Mouse (Mus musculus) heart, adult 2 months (tissue): ENCODE data around the gene Esyt1. TPM values are rescaled to one million over a fixed set of nuclear protein-coding genes. Genes with fewer than 3 reads are reported as not detected.
"Not testable (repeated sequence)": the region's sequence is repeated elsewhere in the genome, so short reads cannot be mapped to it uniquely, and the experiment has no call there.

Experiments
- DNase-seq, 2 experiments: peaks; one replicate each; pipeline ENCODE4 v3.0.0; 2021
- H3K27ac ChIP-seq: fragments of 200-600 bp; 2 replicates; pipeline ENCODE4 v1.8.1; 2022
- H3K27me3 ChIP-seq: fragments of 200-500 bp; 2 replicates; pipeline ENCODE4 v1.6.1; 2012; ENCODE audit warnings: mild to moderate bottlenecking, low read length, inconsistent platforms, mixed read lengths; ENCODE audit not compliant: control insufficient read depth, insufficient read depth
- H3K36me3 ChIP-seq: fragments of 200-500 bp; 2 replicates; pipeline ENCODE4 v1.6.1; 2012; ENCODE audit warnings: low read length, inconsistent platforms; ENCODE audit not compliant: control insufficient read depth, insufficient read depth
- H3K4me1 ChIP-seq: fragments of 200-500 bp; 2 replicates; pipeline ENCODE4 v1.6.1; 2011; ENCODE audit warnings: low read length; ENCODE audit not compliant: control insufficient read depth, insufficient read depth
- H3K4me3 ChIP-seq: fragments of 200-600 bp; 2 replicates; pipeline ENCODE4 v1.8.1; 2022
- H3K79me2 ChIP-seq: fragments of 200-500 bp; replicated peaks from 2 replicates; pipeline ENCODE4 v1.6.1; 2012; ENCODE audit warnings: mild to moderate bottlenecking, inconsistent platforms, low read length, moderate library complexity, mixed read lengths; ENCODE audit not compliant: control insufficient read depth, insufficient read depth
- H3K9ac ChIP-seq: fragments of 200-500 bp; 2 replicates; pipeline ENCODE4 v1.6.1; 2012; ENCODE audit warnings: low read depth, mild to moderate bottlenecking, control low read depth, inconsistent platforms, low read length, mixed read lengths
- CTCF ChIP-seq: fragments of 200-600 bp; IDR thresholded peaks from 2 replicates; pipeline ENCODE4 v1.8.1; 2022; ENCODE audit warnings: antibody characterized with exemption, mild to moderate bottlenecking, moderate library complexity
- EP300 ChIP-seq: fragments of 200-500 bp; IDR thresholded peaks from 2 replicates; pipeline ENCODE4 v1.6.1; 2011; ENCODE audit warnings: low read depth, low read length, control low read depth; ENCODE audit not compliant: insufficient read depth
- POLR2A ChIP-seq: fragments of 200-500 bp; IDR thresholded peaks from 2 replicates; pipeline ENCODE4 v1.6.1; 2011; ENCODE audit warnings: mild to moderate bottlenecking, low read depth, low read length, control low read depth; ENCODE audit not compliant: insufficient read depth
- WGBS: fragments of 180-500 bp; shearing (Covaris S2); methylation state at CpG from one replicate; pipeline ENCODE4 v1.1.7; 2018; 5-methylcytosine and 5-hydroxymethylcytosine counted together
- intact Hi-C: fragments of 180-260 bp; cut with DNase I; formaldehyde crosslinking; loops from one replicate; pipeline ENCODE4 v1.15.1; 2025
- polyA plus RNA-seq: library from polyadenylated mRNA; depleted of rRNA; stranded (reverse); fragments of >200 nt; gene quantifications from 2 replicates; pipeline ENCODE4 v1.2.3, GENCODE M21; 2012
- total RNA-seq, 2 experiments: library from RNA; stranded (reverse); gene quantifications; 2 replicates each; pipeline ENCODE4 v1.2.3; 2021

Esyt1 gene
- total and polyA plus RNA-seq, 3 experiments, result 16.4 to 24.7 (median 17.9) TPM

- no peak overlapping the region for H3K27ac ChIP-seq
Observed at GRCm38 (mm10) chr10:128556963-128557362, 31.3 kb upstream of the Esyt1 start.

GRCm38 (mm10) chr10:128556286-128556685 is 30.6 kb upstream of the Esyt1 start:
- H3K4me3 ChIP-seq, result no peak overlapping the region
- TF ChIP-seq POLR2A (no peak), EP300 (no peak), CTCF (peak; percentile 45)
- no peak overlapping the region for H3K27ac ChIP-seq
- no peaks in the 10 kb centered on the region for H3K4me1 ChIP-seq
- no peak overlapping the region for H3K9ac ChIP-seq
- no peak for DNase-seq
- intact Hi-C loops, result no loop called here
- no peaks in the 10 kb centered on the region for H3K79me2 ChIP-seq
- H3K36me3 ChIP-seq, result no peaks in the 10 kb centered on the region; the same call in 1 of the 2 replicates
- H3K27me3 ChIP-seq, result no peaks in the 10 kb centered on the region

More at GRCm38 (mm10) chr10:128556963-128557362, 31.3 kb upstream of the Esyt1 start:
- no peaks in the 10 kb centered on the region for H3K4me1 ChIP-seq
- TF ChIP-seq POLR2A, result no peak
- no peak for TF ChIP-seq EP300
- no peak for TF ChIP-seq CTCF
- no peak overlapping the region for H3K9ac ChIP-seq
- intact Hi-C loops, result no loop called here
- 85% methylated on average over 6 of the region's 6 CpGs for WGBS
- no peak for DNase-seq
- no peaks in the 10 kb centered on the region for H3K27me3 ChIP-seq
- H3K36me3 ChIP-seq, result no peaks in the 10 kb centered on the region; the same call in 1 of the 2 replicates
- H3K79me2 ChIP-seq, result no peaks in the 10 kb centered on the region
- H3K4me3 ChIP-seq, result no peak overlapping the region

GRCm38 (mm10) chr10:128555567-128555966 is 29.9 kb upstream of the Esyt1 start:
- H3K4me3 ChIP-seq, H3K79me2 ChIP-seq: not testable (repeated sequence)

GRCm38 (mm10) chr10:128550144-128550823 is 24.6 kb upstream of the Esyt1 start:
- H3K9ac ChIP-seq, H3K4me3 ChIP-seq, H3K36me3 ChIP-seq, H3K27me3 ChIP-seq, H3K79me2 ChIP-seq, H3K27ac ChIP-seq, H3K4me1 ChIP-seq: not testable (repeated sequence)
- WGBS, result 75% methylated on average over 11 of the region's 11 CpGs
- intact Hi-C loops, result loop anchor here (5.0 kb wide), 1 partner anchor 77 kb away; the partner anchor contains the start of gene Rps26
- DNase-seq, result peak in 1 of 2 experiments; percentile 9

More at GRCm38 (mm10) chr10:128555567-128555966, 29.9 kb upstream of the Esyt1 start:
- H3K27ac ChIP-seq, intact Hi-C loops, H3K4me1 ChIP-seq, H3K27me3 ChIP-seq, H3K9ac ChIP-seq, H3K36me3 ChIP-seq, DNase-seq: not testable (repeated sequence)
- WGBS, result 82% methylated on average over 1 of the region's 1 CpGs

- DNase-seq, result peak; percentile 20 to 44
- not testable (repeated sequence) for H3K27me3 ChIP-seq, H3K9ac ChIP-seq, H3K4me3 ChIP-seq, H3K79me2 ChIP-seq, H3K36me3 ChIP-seq, H3K4me1 ChIP-seq
- intact Hi-C loops, result loop anchor here (5.0 to 10.0 kb wide), 3 partner anchors 78 to 255 kb away; partner anchors contain the start of genes Dnajc14, Rps26, Suox and Tmem198b
- peak overlapping the region; percentile 89 for H3K27ac ChIP-seq
- WGBS, result 63% methylated on average over 6 of the region's 6 CpGs
Observed at GRCm38 (mm10) chr10:128549682-128550057, 24.0 kb upstream of the Esyt1 start.

- H3K27ac ChIP-seq, result peak within 1 kb of the TSS; percentile 89
- no peaks in the 10 kb centered on the region for H3K27me3 ChIP-seq
- H3K4me3 ChIP-seq, result peak within 1 kb of the TSS; percentile 59
- TF ChIP-seq CTCF (no peak), POLR2A (peak; percentile 99), EP300 (peak; percentile 96; the same call in 1 of the 2 replicates)
- peaks cover 2% of the 10 kb centered on the region; the same call in 1 of the 2 replicates for H3K4me1 ChIP-seq
- peak within 1 kb of the TSS; percentile 63 for H3K9ac ChIP-seq
- H3K36me3 ChIP-seq, result peaks cover 4% of the 10 kb centered on the region; the same call in 1 of the 2 replicates
- peak; percentile 92 to 95 for DNase-seq
- WGBS, result under 1% methylated on average over 31 of the region's 31 CpGs
- peaks cover 3% of the 10 kb centered on the region; the same call in 1 of the 2 replicates for H3K79me2 ChIP-seq
- intact Hi-C loops, result loop anchor here (5.0 to 10.0 kb wide), 2 partner anchors 123 to 256 kb away; partner anchors contain the start of genes Dnajc14, Suox and Tmem198b
Observed at GRCm38 (mm10) chr10:128548947-128549681, 23.4 kb upstream of the Esyt1 start, which contains the start of gene Rpl41. Gene Rpl41, minus strand, starts transcription at chr10:128549305.

- intact Hi-C loops, result loop anchor here (5.0 to 10.0 kb wide), 2 partner anchors 124 to 257 kb away; partner anchors contain the start of genes Dnajc14, Suox and Tmem198b
- H3K9ac ChIP-seq, result peak overlapping the region; percentile 63
- not testable (repeated sequence) for H3K4me1 ChIP-seq, H3K79me2 ChIP-seq, H3K27me3 ChIP-seq, DNase-seq, H3K36me3 ChIP-seq
- 1% methylated on average over 30 of the region's 30 CpGs for WGBS
- H3K27ac ChIP-seq, result peak overlapping the region; percentile 91
- peak overlapping the region; percentile 59 for H3K4me3 ChIP-seq
Observed at GRCm38 (mm10) chr10:128548051-128548791, 22.6 kb upstream of the Esyt1 start.
